Mouse (Mus musculus): ENCODE results near the gene Zfhx2.

- TF ChIP-seq CTCF (IDR thresholded peaks at IDR 0.05; ENCODE audit: control insufficient read depth, insufficient read depth, insufficient read length), result no peak
- no peak for TF ChIP-seq MYOG (IDR thresholded peaks at IDR 0.05; ENCODE audit: control insufficient read depth, extremely low read depth, insufficient read length)
- TF ChIP-seq MAX (IDR thresholded peaks at IDR 0.05), result no peak
- no peak for TF ChIP-seq MYOD1 (IDR thresholded peaks at IDR 0.05; ENCODE audit: control insufficient read depth, insufficient read length, low read depth)
- no peak for TF ChIP-seq USF1 (IDR thresholded peaks at IDR 0.05; ENCODE audit: low read depth)
- TF ChIP-seq CEBPB (IDR thresholded peaks at IDR 0.05; ENCODE audit: low read depth), result no peak
Observed at GRCm38 (mm10) chr14:55097646-55098045, 5.5 kb upstream of the Zfhx2 start.
